Mouse (Mus musculus) kidney, embryonic 14.5 days (tissue): ENCODE results near the gene Srpk1. TPM values are rescaled to one million over a fixed set of nuclear protein-coding genes. Genes with fewer than 3 reads are reported as not detected.
"Not testable (repeated sequence)": the region's sequence is repeated elsewhere in the genome, so short reads cannot be mapped to it uniquely, and the experiment has no call there.

Experiments
- ATAC-seq: fragments of 200-750 bp; cut with Nextera tagmentation; 2 replicates; pipeline ENCODE4 v1.8.0; 2017; ENCODE audit warnings: moderate number of reproducible peaks, mild to moderate bottlenecking, moderate TSS enrichment, moderate library complexity; ENCODE audit not compliant: low FRiP score, low TSS enrichment
- H3K27ac ChIP-seq: fragments of 300-500 bp; sonication (generic); 2 replicates; pipeline ENCODE4 v1.5.1; 2014; ENCODE audit warnings: low read depth, mild to moderate bottlenecking, low read length, moderate library complexity, mixed read lengths
- H3K27me3 ChIP-seq: fragments of 300-500 bp; sonication (generic); 2 replicates; pipeline ENCODE4 v1.6.1; 2014; ENCODE audit warnings: mild to moderate bottlenecking, low read length; ENCODE audit not compliant: control insufficient read depth, insufficient read depth
- H3K36me3 ChIP-seq: fragments of 300-500 bp; sonication (generic); 2 replicates; pipeline ENCODE4 v1.6.1; 2014; ENCODE audit warnings: low read length, mixed read lengths; ENCODE audit not compliant: control insufficient read depth, insufficient read depth
- H3K4me1 ChIP-seq: fragments of 300-500 bp; sonication (generic); 2 replicates; pipeline ENCODE4 v1.6.1; 2014; ENCODE audit warnings: low read length, mixed read lengths; ENCODE audit not compliant: control insufficient read depth, insufficient read depth
- H3K4me2 ChIP-seq: fragments of 300-500 bp; sonication (generic); replicated peaks from 2 replicates; pipeline ENCODE4 v1.6.1; 2014; ENCODE audit warnings: low read depth, mild to moderate bottlenecking, low read length
- H3K4me3 ChIP-seq: fragments of 300-500 bp; sonication (generic); 2 replicates; pipeline ENCODE4 v1.5.1; 2014; ENCODE audit warnings: mild to moderate bottlenecking, low read length
- H3K9ac ChIP-seq: fragments of 300-500 bp; sonication (generic); 2 replicates; pipeline ENCODE4 v1.6.1; 2014; ENCODE audit warnings: low read depth, mild to moderate bottlenecking, low read length, moderate library complexity
- H3K9me3 ChIP-seq: fragments of 300-500 bp; sonication (generic); 2 replicates; pipeline ENCODE4 v1.6.1; 2016; ENCODE audit warnings: low read length; ENCODE audit not compliant: control insufficient read depth
- WGBS: fragments of 180-500 bp; shearing (Covaris S2); extraction: QIAGEN DNeasy Blood & Tissue Kit; methylation state at CpG from one replicate; pipeline ENCODE4 v1.1.7; 2014; 5-methylcytosine and 5-hydroxymethylcytosine counted together
- microRNA-seq: library from miRNA; unstranded; fragments of <30 nt; microRNA quantifications from one replicate; pipeline ENCODE4, GENCODE M21; 2016
- polyA plus RNA-seq: library from polyadenylated mRNA; unstranded; fragments of >200 nt; fragmentation: Nextera tagmentation; extraction: Ambion mirVana; gene quantifications from 2 replicates; pipeline ENCODE4 v1.2.1, GENCODE M21; 2014

The Srpk1 gene
- polyA plus RNA-seq, 1 experiment from 2014 or later, result 140 TPM

DNA sequence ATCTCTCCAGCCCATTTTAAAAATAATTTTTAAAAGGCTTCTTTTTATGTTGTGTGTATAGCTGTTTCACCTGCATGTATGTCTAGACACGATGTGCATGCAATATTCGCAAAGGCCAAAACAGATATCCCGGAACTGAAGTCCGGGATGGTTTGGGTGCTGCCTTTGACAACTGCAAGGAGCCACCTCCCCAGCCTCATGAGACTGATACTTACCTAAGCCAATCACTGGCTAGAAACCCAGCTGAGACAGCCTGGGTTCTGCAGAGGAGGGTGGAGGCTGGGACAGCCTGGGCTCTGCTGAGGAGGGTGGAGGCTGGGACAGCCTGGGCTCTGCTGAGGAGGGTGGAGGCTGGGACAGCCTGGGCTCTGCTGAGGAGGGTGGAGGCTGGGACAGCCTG lies 68.5 kb downstream of the Srpk1 start:
- H3K4me1 ChIP-seq, H3K4me3 ChIP-seq, H3K9me3 ChIP-seq, H3K9ac ChIP-seq, H3K4me2 ChIP-seq, H3K27ac ChIP-seq, H3K36me3 ChIP-seq, H3K27me3 ChIP-seq, ATAC-seq: not testable (repeated sequence)
- WGBS, result 92% methylated on average over 4 of the region's 4 CpGs

DNA sequence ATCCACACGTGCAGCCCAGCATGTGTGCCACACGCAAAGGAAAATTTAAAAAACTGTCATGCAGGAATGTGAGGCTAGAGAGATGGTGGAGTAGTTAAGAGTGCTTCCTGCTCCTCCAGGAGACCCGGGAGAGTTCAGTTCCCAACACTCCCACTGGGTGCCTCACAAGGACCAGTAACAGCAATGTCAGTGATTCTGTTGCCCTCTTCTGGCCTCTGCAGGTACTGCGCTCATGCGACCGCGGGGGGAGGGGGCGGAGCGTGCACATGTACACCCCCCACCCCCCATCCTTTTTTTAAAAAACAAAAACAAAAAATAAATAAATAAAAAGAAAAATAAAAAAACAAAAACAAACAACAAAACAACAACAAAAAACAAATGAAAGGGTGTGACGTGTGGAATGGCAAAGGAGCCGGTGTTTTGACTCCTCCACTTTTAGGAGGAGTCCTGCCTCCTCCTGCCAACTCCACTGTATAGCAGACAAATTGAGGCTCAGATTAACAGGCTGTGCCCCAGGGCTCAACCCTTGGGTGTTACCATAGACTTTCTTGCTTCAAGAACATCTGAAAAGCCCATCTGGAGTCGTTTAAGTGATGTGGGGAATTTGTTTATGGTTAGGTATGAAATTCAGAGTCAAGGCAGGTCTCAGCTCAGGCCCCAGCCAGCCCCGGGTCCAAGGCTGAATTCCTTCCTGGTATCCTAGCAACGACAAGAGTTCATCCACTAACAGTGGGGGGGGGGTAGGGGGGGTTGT lies 69.3 kb downstream of the Srpk1 start:
- Histone ChIP-seq H3K27ac (no peak overlapping the region), H3K4me3 (no peak overlapping the region), H3K36me3 (no peaks in the 10 kb centered on the region), H3K4me2 (no peak overlapping the region), H3K9ac (no peak overlapping the region), H3K27me3 (no peaks in the 10 kb centered on the region), H3K4me1 (no peaks in the 10 kb centered on the region), H3K9me3 (no peaks in the 10 kb centered on the region)
- no peak for ATAC-seq
- WGBS, result 5% methylated on average over 14 of the region's 14 CpGs

DNA sequence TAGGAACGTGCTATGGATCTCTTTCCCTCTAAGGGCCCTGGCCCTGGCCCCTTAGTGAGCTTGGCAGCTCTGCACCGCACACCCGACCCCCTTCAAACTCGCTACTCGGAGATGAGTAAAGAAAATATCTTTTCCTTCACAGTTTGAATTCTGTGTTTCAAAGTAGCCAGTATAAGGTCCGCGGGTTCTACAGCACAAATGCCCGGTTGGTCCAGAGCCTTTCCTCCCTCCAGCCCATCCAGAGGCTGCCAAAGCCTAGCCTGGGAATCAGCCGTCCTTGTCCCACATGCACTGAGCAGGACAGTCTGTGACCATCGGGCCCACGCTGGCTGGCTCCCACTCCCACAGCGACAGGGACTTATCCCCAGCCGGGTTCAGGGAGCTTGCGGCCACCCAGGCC lies 73.4 kb downstream of the Srpk1 start, which contains the start of gene Clpsl2:
Clpsl2 (plus strand) TSS at position 301 of the 400 bp plus-strand sequence.
- no peaks in the 10 kb centered on the region for H3K4me1 ChIP-seq
- no peak within 1 kb of the TSS for H3K4me3 ChIP-seq
- no peak for ATAC-seq
- H3K9me3 ChIP-seq, result no peaks in the 10 kb centered on the region
- WGBS, result 81% methylated on average over 14 of the region's 14 CpGs
- no peak within 1 kb of the TSS for H3K9ac ChIP-seq
- H3K4me2 ChIP-seq, result no peak within 1 kb of the TSS
- no peaks in the 10 kb centered on the region for H3K27me3 ChIP-seq
- H3K36me3 ChIP-seq, result no peaks in the 10 kb centered on the region
- no peak within 1 kb of the TSS for H3K27ac ChIP-seq

DNA sequence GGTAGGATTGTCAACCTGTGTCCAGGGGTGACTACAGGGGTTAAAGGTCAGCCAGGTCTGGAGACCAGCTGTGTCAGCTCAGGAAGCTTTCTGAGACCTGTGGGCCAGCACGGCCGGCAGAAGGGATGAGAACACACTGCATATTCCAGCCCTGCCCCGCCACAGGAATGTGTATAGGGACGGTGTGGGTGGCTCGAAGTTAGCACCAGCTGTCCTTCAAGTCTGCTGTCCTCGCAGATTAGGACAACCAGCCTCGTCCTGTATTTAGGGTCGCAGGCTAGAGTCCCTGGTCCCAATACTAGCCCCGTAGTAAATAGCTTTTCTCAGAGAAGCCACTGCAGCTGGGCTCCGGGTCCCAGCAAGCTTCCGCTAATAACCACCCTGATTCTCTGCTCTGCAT lies 74.0 kb downstream of the Srpk1 start:
- no peak overlapping the region for H3K4me3 ChIP-seq
- 66% methylated on average over 11 of the region's 11 CpGs for WGBS
- H3K9me3 ChIP-seq, result no peaks in the 10 kb centered on the region
- H3K9ac ChIP-seq, result no peak overlapping the region
- H3K36me3 ChIP-seq, result no peaks in the 10 kb centered on the region
- no peaks in the 10 kb centered on the region for H3K27me3 ChIP-seq
- ATAC-seq, result no peak
- H3K27ac ChIP-seq, result no peak overlapping the region
- H3K4me1 ChIP-seq, result no peaks in the 10 kb centered on the region
- H3K4me2 ChIP-seq, result no peak overlapping the region

DNA sequence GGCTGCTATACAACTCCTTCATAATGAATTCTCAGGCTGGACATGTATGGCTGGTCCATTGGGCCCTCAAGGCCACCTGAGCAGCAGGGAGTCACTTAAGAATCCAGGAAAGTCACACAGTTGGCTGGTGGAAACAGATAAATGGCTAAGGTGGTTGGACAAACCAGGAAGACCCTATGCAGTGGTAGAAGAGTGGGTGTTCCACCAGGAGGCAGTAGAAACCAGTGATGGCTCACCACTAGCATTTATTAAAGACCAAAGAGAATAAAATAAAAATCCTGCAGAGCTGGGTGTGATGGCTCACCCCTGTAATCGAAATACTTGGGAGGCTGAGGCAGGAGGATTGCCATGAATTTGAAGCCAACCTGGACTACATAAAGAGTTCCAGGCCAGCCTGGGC lies 75.6 kb downstream of the Srpk1 start:
- ATAC-seq, result no peak
- peaks cover under 1% of the 10 kb centered on the region; the same call in 1 of the 2 replicates for H3K9me3 ChIP-seq

DNA sequence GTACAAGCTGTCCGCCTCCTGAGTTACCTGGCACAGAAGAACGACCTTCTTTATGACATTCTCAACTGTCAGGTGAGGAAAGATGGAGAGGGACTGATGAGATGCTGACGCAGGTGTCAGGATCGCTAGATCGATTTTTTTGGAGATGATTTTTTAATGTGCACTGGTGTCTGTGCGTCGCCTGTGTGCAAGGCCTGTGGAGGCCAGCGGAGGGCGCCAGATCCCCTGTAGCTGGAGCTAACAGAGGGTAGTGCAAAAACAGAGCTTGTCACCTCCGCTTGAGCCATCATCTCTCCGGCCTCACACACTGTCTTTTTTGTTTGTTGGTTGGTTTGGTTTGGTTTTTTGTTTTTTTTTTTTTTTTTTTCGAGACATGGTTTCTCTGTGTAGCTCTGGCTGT lies 84.6 kb downstream of the Srpk1 start:
- Histone ChIP-seq H3K4me2 (no peak overlapping the region), H3K36me3 (no peaks in the 10 kb centered on the region), H3K27me3 (no peaks in the 10 kb centered on the region), H3K9me3 (peaks cover 10% of the 10 kb centered on the region; the same call in 1 of the 2 replicates), H3K9ac (no peak overlapping the region), H3K4me3 (no peak overlapping the region), H3K4me1 (no peaks in the 10 kb centered on the region), H3K27ac (no peak overlapping the region)
- 53% methylated on average over 12 of the region's 12 CpGs for WGBS
- ATAC-seq, result no peak

More for the DNA sequence above, 75.6 kb downstream of the Srpk1 start:
- H3K4me1 ChIP-seq, result no peaks in the 10 kb centered on the region
- H3K27ac ChIP-seq, result no peak overlapping the region
- no peak overlapping the region for H3K9ac ChIP-seq
- H3K27me3 ChIP-seq, result no peaks in the 10 kb centered on the region
- H3K4me3 ChIP-seq, result no peak overlapping the region
- WGBS, result 95% methylated on average over 1 of the region's 1 CpGs
- no peak overlapping the region for H3K4me2 ChIP-seq
- no peaks in the 10 kb centered on the region for H3K36me3 ChIP-seq

Small RNAs within 50 kb of the gene (microRNA-seq; reads per million reads assigned to microRNA genes)
- not detected for gene Mir6969

Other genes starting within 250 kb of the Srpk1 start
- 10.0 and 14.0 TPM in 2 replicates for gene Fkbp5, start 105.2 kb downstream of the Srpk1 start, polyA plus RNA-seq
- not detected in 2 replicates for gene Armc12, start 91.9 kb downstream of the Srpk1 start, polyA plus RNA-seq
- not detected in 2 replicates for gene Clpsl2, start 73.3 kb downstream of the Srpk1 start, polyA plus RNA-seq
- gene Clps, start 61.9 kb downstream of the Srpk1 start, polyA plus RNA-seq, result not detected in 2 replicates
- gene Lhfpl5, start 47.1 kb downstream of the Srpk1 start, polyA plus RNA-seq, result 0.45 and 0.51 TPM in 2 replicates
- 0.69 and 1.3 TPM in 2 replicates for gene Slc26a8, start 67.5 kb upstream of the Srpk1 start, polyA plus RNA-seq
- gene Mapk14, start 68.6 kb upstream of the Srpk1 start, polyA plus RNA-seq, result 36.4 and 61.6 TPM in 2 replicates
- gene AC170998.1, start 103.4 kb upstream of the Srpk1 start, polyA plus RNA-seq, result 2.7 and 3.3 TPM in 2 replicates
- 31.5 and 44.6 TPM in 2 replicates for gene Mapk13, start 146.6 kb upstream of the Srpk1 start, polyA plus RNA-seq
- gene Brpf3, start 178.4 kb upstream of the Srpk1 start, polyA plus RNA-seq, result 10.2 and 16.2 TPM in 2 replicates
- not detected in 2 replicates for gene Pnpla1, start 235.7 kb upstream of the Srpk1 start, polyA plus RNA-seq